Mouse (Mus musculus): ENCODE measurements at regions not wholly inside any gene's neighbourhood (a gene's known extent, or its start where the extent isn't known, plus 50 kb on each side); places are given as distances from the start of the nearest gene placed in this dataset.

DNA sequence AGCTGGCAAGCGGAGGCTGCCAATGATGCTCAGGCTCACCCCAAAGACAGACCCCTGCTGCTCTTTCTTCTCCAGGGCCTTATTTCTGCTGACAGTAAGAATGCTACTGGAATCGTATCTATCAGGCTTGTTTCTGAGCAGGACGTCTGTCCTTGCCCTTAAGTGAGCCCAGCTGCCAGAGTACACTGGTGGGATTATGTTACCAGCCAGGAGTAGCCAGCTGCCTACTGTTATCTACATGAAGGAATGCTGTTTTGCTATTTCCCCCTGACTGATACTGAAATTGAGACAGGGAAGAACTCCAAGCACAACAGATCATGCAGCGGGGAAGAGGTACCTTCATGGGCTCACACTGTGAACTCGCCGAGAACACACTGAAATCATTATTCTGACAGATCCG is 228.2 kb upstream of the Rasgrp1 start:
- no peak for TF ChIP-seq CTCF (IDR thresholded peaks at IDR 0.05; ENCODE audit: low read depth, low read length)
- TF ChIP-seq POLR2A (IDR thresholded peaks at IDR 0.05; ENCODE audit: extremely low read depth, insufficient read depth, low read length) = no peak

All from liver, adult 2 months (tissue).